Mouse (Mus musculus): ENCODE results near the gene Ccz1.

DNA sequence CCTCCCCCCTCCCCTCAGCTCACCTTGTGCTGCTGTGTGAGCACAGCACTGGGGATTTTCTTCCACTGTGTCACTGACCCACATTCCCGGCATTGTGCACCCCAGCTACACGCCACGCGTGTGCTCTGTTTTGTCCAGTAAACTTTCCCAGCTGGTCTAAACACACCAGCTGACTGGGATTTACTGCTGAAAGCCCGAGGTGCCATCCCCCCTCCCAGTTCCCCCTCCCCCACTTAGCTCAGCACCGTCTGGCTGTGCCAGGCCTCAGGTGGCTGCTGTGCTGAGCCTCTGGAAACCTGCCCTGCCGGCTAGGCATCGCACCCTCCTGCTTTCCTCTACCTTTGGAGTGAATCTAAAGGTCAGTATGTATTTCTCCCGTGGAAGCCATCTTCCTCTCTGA is 33.8 kb downstream of the Ccz1 start:
- TF ChIP-seq CTCF (IDR thresholded peaks at IDR 0.05; ENCODE audit: low read depth) = no peak
- no peak for TF ChIP-seq EP300 (optimal IDR thresholded peaks at IDR 0.05)

Measured in stomach, postnatal 0 days (tissue).